Comparison of ENCODE assay signal across 24 mouse cellular contexts in the genomic region with DNA sequence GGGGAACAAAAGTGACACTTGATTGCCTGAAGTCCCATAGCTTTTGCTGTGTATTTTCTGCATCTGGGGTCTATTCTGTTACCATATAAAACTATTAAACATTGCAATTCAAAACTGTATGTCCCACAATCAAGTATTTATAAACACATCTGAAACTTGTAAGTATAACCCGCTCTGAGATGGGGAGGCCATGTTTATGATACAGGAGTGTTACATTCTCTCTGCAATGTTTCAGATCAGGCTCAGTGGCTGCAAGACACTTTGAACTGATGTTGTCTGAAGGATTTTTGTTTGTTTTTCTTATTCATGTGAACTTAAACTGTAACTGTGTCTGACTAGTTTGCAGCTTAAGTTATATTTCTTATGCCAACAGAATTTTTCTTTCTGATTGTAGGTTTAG.
"Had no signal": no experiment of that assay in that cellular context is flagged by ENCODE, and none has a peak within 500 bp of the region (broad histone marks: within the 10 kb centered on the region; RNA-seq: fewer than 3 reads in every experiment).

No protein-coding gene starts in this region.

- H3K9me3 ChIP-seq: heart, embryonic 13.5 days; heart, embryonic 15.5 days; hindbrain, embryonic 13.5 days; hindbrain, embryonic 15.5 days; kidney, embryonic 15.5 days; limb, embryonic 12.5 days had no signal

- H3K4me2 ChIP-seq: heart, embryonic 11.5 days; heart, embryonic 13.5 days; heart, embryonic 15.5 days; hindbrain, embryonic 13.5 days; hindbrain, embryonic 15.5 days; kidney, embryonic 15.5 days; limb, embryonic 12.5 days had no signal

- H3K4me3 ChIP-seq: heart, adult 2 months; heart, embryonic 13.5 days; heart, embryonic 15.5 days; hindbrain, embryonic 13.5 days; hindbrain, embryonic 15.5 days; kidney, embryonic 15.5 days; limb, embryonic 12.5 days had no signal

- H3K27ac ChIP-seq: heart, adult 2 months; hindbrain, embryonic 13.5 days; hindbrain, embryonic 15.5 days; hindbrain, postnatal 0 days; kidney, embryonic 15.5 days; kidney, postnatal 0 days had no signal

- ATAC-seq: hindbrain, postnatal 0 days; intestine, embryonic 16.5 days had no signal

- H3K4me1 ChIP-seq: hindbrain, embryonic 13.5 days; hindbrain, embryonic 15.5 days had no signal

- H3K27me3 ChIP-seq: heart, embryonic 13.5 days; heart, embryonic 15.5 days; hindbrain, embryonic 13.5 days; hindbrain, embryonic 15.5 days; kidney, embryonic 15.5 days; limb, embryonic 12.5 days had no signal

- H3K36me3 ChIP-seq: heart, embryonic 13.5 days; heart, embryonic 15.5 days; hindbrain, embryonic 13.5 days; hindbrain, embryonic 15.5 days; kidney, embryonic 15.5 days; limb, embryonic 12.5 days had no signal

- H3K9ac ChIP-seq: heart, embryonic 15.5 days; hindbrain, embryonic 13.5 days; hindbrain, embryonic 15.5 days; kidney, embryonic 15.5 days; limb, embryonic 12.5 days had no signal

- DNase-seq: gastrocnemius, postnatal 14 days; gastrocnemius, postnatal 36 days; heart, adult 11 months; heart, adult 2 months; heart, postnatal 14 days; heart, postnatal 36 days; kidney, adult 11 months; kidney, adult 2 months; kidney, adult 9 months; kidney, postnatal 14 days; kidney, postnatal 36 days; layer of hippocampus, postnatal 36 days; left cerebral cortex, postnatal 4 days; liver had no signal
